In genomic region chr12:9582248-9582995, GRCm38 (mm10) we compare ENCODE assay signal across 18 mouse cellular contexts. TPM values are rescaled to one million over a fixed set of nuclear protein-coding genes. Genes with fewer than 3 reads are reported as not detected.
DNase-seq lines count a peak whose midpoint lies in the region; ATAC-seq and TF ChIP-seq lines count a peak whose summit lies in the region.
"Had no signal": no experiment of that assay in that cellular context is flagged by ENCODE, and none has a peak within 500 bp of the region (broad histone marks: within the 10 kb centered on the region; RNA-seq: fewer than 3 reads in every experiment).

No protein-coding gene starts in this region.

- peaks cover 64% of the 10 kb centered on the region for H3K27me3 ChIP-seq in forebrain, embryonic 11.5 days (ENCODE audit: control insufficient read depth, insufficient read depth, low read length)
- H3K27me3 ChIP-seq in forebrain, embryonic 16.5 days (replicated peaks; ENCODE audit: control insufficient read depth, insufficient read depth, low read length), result peaks cover 58% of the 10 kb centered on the region
- H3K27me3 ChIP-seq in hindbrain, postnatal 0 days (ENCODE audit: insufficient read depth, low read length), result peaks cover 54% of the 10 kb centered on the region
- peaks cover 71% of the 10 kb centered on the region for H3K27me3 ChIP-seq in hindbrain, embryonic 14.5 days (ENCODE audit: control insufficient read depth, insufficient read depth, low read length)
- peaks cover 8% of the 10 kb centered on the region; the same call in 1 of the 2 replicates for H3K27me3 ChIP-seq in testis, adult 2 months (ENCODE audit: control insufficient read depth, insufficient read depth, low read length)
- no peaks in the 10 kb centered on the region for H3K27me3 ChIP-seq in kidney, adult 2 months (replicated peaks; ENCODE audit: control insufficient read depth, insufficient read depth, low read length)

- no peaks in the 10 kb centered on the region for H3K9me3 ChIP-seq in forebrain, embryonic 11.5 days (ENCODE audit: control insufficient read depth, low read length)
- no peaks in the 10 kb centered on the region for H3K9me3 ChIP-seq in forebrain, embryonic 16.5 days (ENCODE audit: control insufficient read depth, low read length)
- H3K9me3 ChIP-seq in hindbrain, postnatal 0 days (ENCODE audit: low read length), result no peaks in the 10 kb centered on the region
- H3K9me3 ChIP-seq in hindbrain, embryonic 14.5 days (ENCODE audit: control insufficient read depth, low read length), result no peaks in the 10 kb centered on the region
- H3K9me3 ChIP-seq: forebrain, embryonic 12.5 days had no signal

- no peak overlapping the region for H3K4me3 ChIP-seq in forebrain, embryonic 11.5 days (ENCODE audit: low read depth, low read length)
- no peak overlapping the region for H3K4me3 ChIP-seq in forebrain, embryonic 16.5 days (replicated peaks; ENCODE audit: low read length)
- no peak overlapping the region for H3K4me3 ChIP-seq in hindbrain, postnatal 0 days (ENCODE audit: low read length)
- no peak overlapping the region for H3K4me3 ChIP-seq in hindbrain, embryonic 14.5 days (replicated peaks; ENCODE audit: low read length)
- H3K4me3 ChIP-seq in testis, adult 2 months (ENCODE audit: control insufficient read depth, low read depth, low read length), result no peak overlapping the region
- H3K4me3 ChIP-seq in kidney, adult 2 months (ENCODE audit: insufficient read depth, low read depth, low read length), result no peak overlapping the region
- H3K4me3 ChIP-seq: forebrain, embryonic 12.5 days; gastrocnemius, adult 2 months had no signal

- no peak for TF ChIP-seq POLR2A in testis, adult 2 months (IDR thresholded peaks at IDR 0.05; ENCODE audit: control insufficient read depth, low read depth, low read length)
- TF ChIP-seq POLR2A in kidney, adult 2 months (IDR thresholded peaks at IDR 0.05; ENCODE audit: low read depth, low read length), result no peak

- peak; percentile 57 for DNase-seq in forebrain, embryonic 11.5 days (ENCODE audit: low spot score)
- DNase-seq in hindbrain, postnatal 0 days (ENCODE audit: low spot score), result peak; percentile 46
- DNase-seq in hindbrain, embryonic 14.5 days (ENCODE audit: low spot score), result no peak
- DNase-seq in testis, postnatal 14 days (ENCODE audit: low spot score), result no peak
- DNase-seq in kidney, adult 2 months, result no peak
- no peak for DNase-seq in adrenal gland, postnatal 4 days (ENCODE audit: low spot score in 2 of 2)
- DNase-seq: gastrocnemius, adult 2 months; kidney, postnatal 25 days; left cerebral cortex, postnatal 4 days; thymus, adult 2 months had no signal

- ATAC-seq in forebrain, embryonic 11.5 days (replicated peaks; ENCODE audit: low FRiP score), result no peak
- no peak for ATAC-seq in forebrain, embryonic 16.5 days
- ATAC-seq in hindbrain, postnatal 0 days, result no peak
- ATAC-seq in hindbrain, embryonic 14.5 days (ENCODE audit: low FRiP score), result no peak
- ATAC-seq: inflammation-experienced regulatory T-cells, adult 6 months had no signal

- H3K4me1 ChIP-seq in forebrain, embryonic 11.5 days (replicated peaks; ENCODE audit: control insufficient read depth, insufficient read depth, low read length), result 0 out of 2 replicates have a peak, but pooled peaks cover 6% of the 10 kb centered on the region
- peaks cover 17% of the 10 kb centered on the region for H3K4me1 ChIP-seq in forebrain, embryonic 16.5 days (replicated peaks; ENCODE audit: control insufficient read depth, insufficient read depth, low read length)
- no peaks in the 10 kb centered on the region for H3K4me1 ChIP-seq in hindbrain, postnatal 0 days (ENCODE audit: insufficient read depth, low read length)
- 0 out of 2 replicates have a peak, but pooled peaks cover 3% of the 10 kb centered on the region for H3K4me1 ChIP-seq in hindbrain, embryonic 14.5 days (replicated peaks; ENCODE audit: control insufficient read depth, insufficient read depth, low read length)
- H3K4me1 ChIP-seq in testis, adult 2 months (ENCODE audit: control insufficient read depth, insufficient read depth, low read length), result peaks cover 26% of the 10 kb centered on the region
- H3K4me1 ChIP-seq in kidney, adult 2 months (ENCODE audit: control insufficient read depth, insufficient read depth, low read length), result no peaks in the 10 kb centered on the region

- WGBS in forebrain, embryonic 11.5 days, result 3% methylated on average over 14 of the region's 14 CpGs
- 2% methylated on average over 14 of the region's 14 CpGs for WGBS in forebrain, embryonic 16.5 days
- 7% methylated on average over 14 of the region's 14 CpGs for WGBS in hindbrain, postnatal 0 days
- 3% methylated on average over 14 of the region's 14 CpGs for WGBS in hindbrain, embryonic 14.5 days
- 66% methylated on average over 14 of the region's 14 CpGs for WGBS in kidney, adult 2 months

- H3K4me2 ChIP-seq in forebrain, embryonic 11.5 days (ENCODE audit: low read depth, low read length, severe bottlenecking), result no peak overlapping the region
- no peak overlapping the region for H3K4me2 ChIP-seq in forebrain, embryonic 16.5 days (ENCODE audit: low read length)
- H3K4me2 ChIP-seq in hindbrain, postnatal 0 days (ENCODE audit: low read depth, low read length), result no peak overlapping the region
- H3K4me2 ChIP-seq in hindbrain, embryonic 14.5 days (replicated peaks), result no peak overlapping the region
- H3K4me2 ChIP-seq: forebrain, embryonic 12.5 days had no signal

- H3K9ac ChIP-seq in forebrain, embryonic 11.5 days (ENCODE audit: low read length), result no peak overlapping the region
- no peak overlapping the region for H3K9ac ChIP-seq in forebrain, embryonic 16.5 days (replicated peaks; ENCODE audit: low read depth, low read length)
- no peak overlapping the region for H3K9ac ChIP-seq in hindbrain, postnatal 0 days (replicated peaks; ENCODE audit: low read length)
- H3K9ac ChIP-seq in hindbrain, embryonic 14.5 days, result no peak overlapping the region
- H3K9ac ChIP-seq: forebrain, embryonic 12.5 days; liver, embryonic 14.5 days had no signal

- H3K36me3 ChIP-seq in forebrain, embryonic 11.5 days (ENCODE audit: control insufficient read depth, insufficient read depth, low read length), result no peaks in the 10 kb centered on the region
- no peaks in the 10 kb centered on the region for H3K36me3 ChIP-seq in forebrain, embryonic 16.5 days (ENCODE audit: control insufficient read depth, insufficient read depth)
- no peaks in the 10 kb centered on the region for H3K36me3 ChIP-seq in hindbrain, postnatal 0 days (ENCODE audit: insufficient read depth, low read length)
- H3K36me3 ChIP-seq in hindbrain, embryonic 14.5 days (replicated peaks; ENCODE audit: control insufficient read depth, insufficient read depth), result no peaks in the 10 kb centered on the region
- H3K36me3 ChIP-seq in testis, adult 2 months (ENCODE audit: control insufficient read depth, insufficient read depth, low read length), result no peaks in the 10 kb centered on the region
- H3K36me3 ChIP-seq in kidney, adult 2 months (ENCODE audit: control insufficient read depth, insufficient read depth, low read length), result no peaks in the 10 kb centered on the region
- H3K36me3 ChIP-seq: forebrain, embryonic 12.5 days had no signal

- peak; percentile 49 for TF ChIP-seq CTCF in hindbrain, postnatal 0 days (IDR thresholded peaks at IDR 0.05; ENCODE audit: low read depth)
- no peak for TF ChIP-seq CTCF in testis, adult 2 months (IDR thresholded peaks at IDR 0.05; ENCODE audit: control insufficient read depth, insufficient read depth, insufficient replicate concordance, low read depth, low read length)
- TF ChIP-seq CTCF in kidney, adult 2 months (conservative IDR thresholded peaks at IDR 0.05; ENCODE audit: insufficient read depth, insufficient read length, low read depth, low read length), result no peak

- H3K27ac ChIP-seq in forebrain, embryonic 11.5 days (ENCODE audit: low read depth, low read length), result no peak overlapping the region
- H3K27ac ChIP-seq in forebrain, embryonic 16.5 days (ENCODE audit: low read length), result no peak overlapping the region
- H3K27ac ChIP-seq in hindbrain, postnatal 0 days, result no peak overlapping the region
- no peak overlapping the region for H3K27ac ChIP-seq in hindbrain, embryonic 14.5 days
- 0 out of 2 replicates have a peak overlapping the region, but pooled peaks have one; percentile 13 for H3K27ac ChIP-seq in testis, adult 2 months (ENCODE audit: control insufficient read depth, insufficient read depth, low read depth, low read length)
- no peak overlapping the region for H3K27ac ChIP-seq in kidney, adult 2 months (ENCODE audit: insufficient read depth, low read depth, low read length)
- H3K27ac ChIP-seq: forebrain, embryonic 12.5 days; gastrocnemius, adult 2 months; liver, embryonic 14.5 days had no signal

RNA-seq across cellular contexts. Expression of gene Osr1, which starts 12.5 kb away (rescaled TPM):
- polyA plus RNA-seq in forebrain, embryonic 11.5 days (2014; fragmentation: Nextera tagmentation; extraction: Ambion mirVana), result 7.7 and 9.5 TPM in 2 replicates
- 5.4 and 6.5 TPM in 2 replicates for polyA plus RNA-seq in forebrain, embryonic 16.5 days (2015; fragmentation: Nextera tagmentation; extraction: Ambion mirVana)
- 8.7 and 17.6 TPM in 2 replicates for total RNA-seq in hindbrain, postnatal 0 days (2014; rRNA removed)
- 7.1 and 8.5 TPM in 2 replicates for polyA plus RNA-seq in hindbrain, postnatal 0 days (2015; fragmentation: Nextera tagmentation; extraction: Ambion mirVana)
- polyA plus RNA-seq in hindbrain, embryonic 14.5 days (2014; fragmentation: Nextera tagmentation; extraction: Ambion mirVana), result 9.6 and 13.2 TPM in 2 replicates
- polyA plus RNA-seq in testis, adult 2 months (2012; rRNA removed), result 3.9 and 4.5 TPM in 2 replicates
- 4.0 and 5.3 TPM in 2 replicates for polyA plus RNA-seq in kidney, adult 2 months (2012; rRNA removed)
- 1 to 10 TPM; 8.4 to 10.0 TPM for total RNA-seq in adrenal gland, postnatal 4 days (2021)
- total RNA-seq: common myeloid progenitor, adult 5-6 weeks; MEL; neutrophil, adult 5-6 weeks had no signal
- polyA plus RNA-seq: inflammation-experienced regulatory T-cells, adult 6 months had no signal

Comparison
In these comparisons a context has a peak if more than half of its experiments do, and no peak if none do; other contexts are left out.
1. DNase-seq: peak in forebrain, embryonic 11.5 days (single experiment) and hindbrain, postnatal 0 days (single experiment); none in hindbrain, embryonic 14.5 days (single experiment), testis, postnatal 14 days (single experiment), kidney, adult 2 months (single experiment) and adrenal gland, postnatal 4 days (0 of 2).